Mouse (Mus musculus) gastrocnemius, postnatal 10 days (tissue): ENCODE results near the gene Lrrc56. TPM values are rescaled to one million over a fixed set of nuclear protein-coding genes. Genes with fewer than 3 reads are reported as not detected.
"Not testable (repeated sequence)": the region's sequence is repeated elsewhere in the genome, so short reads cannot be mapped to it uniquely, and the experiment has no call there.

Experiments used
- DNase-seq: peaks from one replicate; pipeline ENCODE4 v3.0.0; 2021; ENCODE audit warnings: mixed read lengths
- microRNA-seq, 2 experiments: library from miRNA; unstranded; fragments of <30 nt; microRNA quantifications; one replicate each; pipeline ENCODE4 v1.2.0; 2021
- total RNA-seq, 2 experiments: library from RNA; stranded (reverse); gene quantifications; 2 replicates each; pipeline ENCODE4 v1.2.3; 2021

Lrrc56 gene
- total RNA-seq, 2 experiments from 2014 or later = 2.7 to 3.2 TPM

DNA sequence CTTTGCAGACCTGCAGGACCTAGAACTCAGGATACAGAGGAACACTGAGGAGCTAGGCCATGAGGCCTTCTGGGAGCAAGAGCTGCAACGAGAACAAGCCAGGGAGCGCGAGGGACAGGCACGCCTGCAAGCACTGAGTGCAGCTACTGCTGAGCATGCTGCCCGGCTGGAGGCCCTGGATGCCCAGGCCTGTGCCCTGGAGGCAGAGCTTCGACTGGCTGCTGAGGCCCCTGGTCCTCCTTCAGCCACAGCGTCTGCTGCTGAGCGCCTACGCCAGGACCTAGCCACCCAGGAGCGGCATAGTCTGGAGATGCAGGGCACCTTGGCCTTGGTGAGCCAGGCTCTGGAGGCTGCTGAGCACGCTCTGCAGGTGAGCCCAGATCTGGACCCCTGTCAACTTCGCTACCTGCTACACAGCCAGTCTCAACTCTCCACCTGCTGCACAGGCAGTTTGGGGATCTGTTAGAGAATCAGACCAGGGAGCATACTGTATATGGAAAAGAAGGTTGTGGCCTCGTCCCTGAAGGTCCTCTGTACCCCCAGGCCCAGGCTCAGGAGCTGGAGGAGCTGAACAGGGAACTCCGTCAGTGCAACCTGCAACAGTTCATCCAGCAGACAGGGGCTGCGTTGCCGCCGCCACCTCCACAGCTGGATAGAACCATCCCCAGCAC, 23.5 kb downstream of the Lrrc56 start:
- no peak for DNase-seq

DNA sequence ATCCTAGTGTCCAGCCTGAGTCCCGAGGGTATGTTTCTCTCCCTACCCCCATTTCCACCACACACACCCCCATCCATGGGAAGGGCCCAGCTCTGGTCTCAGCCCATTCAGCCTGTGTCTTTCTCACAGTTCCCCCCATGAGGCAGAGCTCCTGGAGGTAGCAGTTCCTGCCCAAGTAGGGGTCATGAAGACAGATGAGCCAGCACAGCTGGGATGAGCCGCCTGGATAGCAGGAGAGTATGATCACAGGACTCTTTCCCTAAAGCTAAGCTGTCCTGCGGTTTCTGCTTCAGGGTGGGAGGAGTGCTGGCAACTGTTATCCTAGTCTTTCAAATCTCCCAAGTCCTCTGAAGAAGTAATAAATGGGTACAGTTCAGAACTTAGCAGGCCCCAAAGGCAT, 24.2 kb downstream of the Lrrc56 start:
- DNase-seq = no peak

DNA sequence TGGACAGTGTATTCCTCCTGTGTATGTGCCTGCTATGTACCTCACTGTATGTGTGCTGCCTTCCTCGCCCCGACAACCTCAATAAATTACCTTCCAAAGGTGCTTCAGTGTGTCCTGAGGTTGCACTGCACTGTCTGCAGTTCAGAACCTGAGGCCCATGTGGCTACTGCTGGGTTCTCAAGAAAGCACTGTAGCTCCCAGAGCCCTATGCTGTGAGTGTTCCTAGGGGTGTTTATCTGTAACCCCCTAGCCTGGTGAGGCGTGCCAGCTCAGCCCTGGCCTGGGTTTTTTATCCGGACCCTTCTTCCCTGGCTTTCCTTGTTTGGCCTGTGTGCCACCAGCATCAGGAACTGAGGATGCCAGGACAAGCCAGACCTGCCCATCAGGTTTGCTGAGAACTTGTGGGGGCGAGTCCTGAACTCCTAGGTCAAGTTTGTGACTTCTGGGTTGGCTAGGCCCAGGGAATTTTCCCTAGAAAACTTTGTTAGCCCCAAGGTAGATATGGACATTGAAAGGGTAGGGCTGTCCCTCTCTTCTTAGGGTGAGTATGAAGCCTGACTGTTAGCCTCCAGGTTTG, 24.7 kb downstream of the Lrrc56 start:
- DNase-seq = no peak

DNA sequence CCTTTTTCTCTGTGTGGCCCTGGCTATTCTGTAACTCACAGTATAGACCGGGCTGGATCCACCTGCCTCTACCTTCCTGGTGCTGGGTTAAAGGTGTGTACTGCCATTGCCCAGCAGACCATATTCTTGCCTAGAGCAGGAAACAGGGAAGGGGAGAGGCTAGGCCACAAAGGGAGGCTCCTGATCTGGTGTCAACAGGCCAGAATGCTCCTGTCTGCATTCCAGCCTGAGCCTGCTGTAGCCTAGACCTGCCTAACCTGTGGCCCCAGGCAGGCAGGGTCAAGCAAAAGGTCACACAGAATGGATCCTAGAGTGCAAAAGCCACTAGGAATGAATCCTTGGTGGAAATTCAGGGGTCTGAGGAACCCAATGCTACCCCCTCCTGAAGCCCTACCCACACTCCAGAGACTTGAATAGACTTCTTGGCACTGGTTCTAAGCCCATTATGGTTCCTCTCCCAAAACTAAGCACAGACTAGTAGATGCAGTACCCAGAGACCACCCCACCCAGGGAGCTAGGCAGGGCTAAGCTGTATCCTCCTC, 25.7 kb downstream of the Lrrc56 start:
- DNase-seq = no peak

DNA sequence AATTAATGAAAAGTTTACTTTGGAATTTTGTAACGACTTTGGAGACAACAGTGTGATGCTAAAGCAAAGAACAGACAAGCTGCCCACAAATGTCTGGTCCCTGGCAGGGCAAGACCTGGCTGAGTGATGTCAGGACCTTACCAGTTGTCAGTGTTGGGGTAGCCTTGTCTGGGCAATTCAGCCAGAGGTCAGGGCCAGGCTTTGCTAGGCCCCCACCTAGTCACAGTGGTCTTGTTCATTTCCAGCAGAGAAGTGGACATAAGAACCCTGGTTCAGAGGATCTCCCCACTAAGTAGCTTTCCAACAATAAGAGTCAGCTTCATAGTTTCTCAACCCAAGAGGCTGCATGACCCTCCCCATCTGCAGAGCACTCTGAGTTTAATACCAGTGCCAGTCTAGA, 26.4 kb downstream of the Lrrc56 start:
- DNase-seq = no peak

DNA sequence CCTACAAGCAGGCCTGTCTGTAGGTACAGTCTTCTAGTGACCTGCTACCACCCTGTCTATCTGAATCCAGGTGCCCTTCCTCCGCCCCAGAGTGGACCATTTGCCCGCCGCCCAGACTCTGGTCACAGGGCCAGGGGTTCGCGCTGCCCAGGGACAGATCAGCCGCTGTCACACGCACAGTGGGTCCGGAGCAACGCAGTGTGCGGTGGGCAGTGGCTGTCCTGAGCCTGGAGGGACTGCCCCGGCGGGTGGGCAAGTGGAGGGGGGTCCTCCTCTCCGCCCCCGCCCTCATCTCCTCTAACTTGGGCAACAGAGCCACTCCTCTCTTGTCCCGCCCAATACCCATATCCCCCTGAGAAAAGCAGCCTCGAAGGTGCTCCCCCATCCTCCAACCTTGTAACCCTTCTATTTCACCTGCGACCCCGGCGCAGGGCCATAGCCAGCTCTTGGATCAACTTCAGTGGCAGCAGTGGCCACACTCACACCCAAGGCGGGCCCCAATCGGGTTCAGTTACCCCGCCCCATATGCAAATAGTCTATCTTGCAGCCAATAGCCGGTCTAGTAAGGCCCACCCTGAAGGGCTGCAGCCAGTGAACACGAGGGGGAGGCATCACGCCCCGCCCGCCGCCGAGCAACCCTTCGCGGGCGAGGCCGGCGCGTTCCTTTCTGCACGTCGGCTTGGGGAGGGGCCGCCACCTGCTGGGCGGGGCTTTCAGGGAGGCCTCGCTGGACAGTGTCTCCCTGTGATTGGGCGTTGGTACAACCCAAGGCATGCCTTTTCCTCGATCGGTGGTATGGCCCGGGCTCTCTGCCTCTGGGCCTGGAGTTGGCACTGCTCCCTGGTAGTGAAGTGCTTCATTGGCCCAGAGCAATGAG, 27.5 kb downstream of the Lrrc56 start:
- peak; percentile 93 for DNase-seq

DNA sequence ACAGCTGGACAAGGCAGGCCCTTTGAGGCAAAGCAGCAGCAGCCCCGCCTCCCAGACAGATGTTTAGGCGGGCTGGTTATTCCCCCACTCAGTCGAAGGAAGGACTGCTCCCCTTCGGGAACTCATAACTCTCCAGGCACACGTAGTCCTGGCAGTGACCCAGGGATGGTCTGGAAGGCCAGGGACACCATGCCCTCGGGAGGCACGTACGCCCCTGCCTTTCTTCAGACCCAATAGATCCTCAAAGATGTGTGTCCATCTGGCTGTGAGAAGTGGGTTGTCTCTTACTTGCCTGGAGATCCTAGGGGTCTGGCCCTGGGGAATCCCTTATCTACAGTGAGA, 28.1 kb downstream of the Lrrc56 start:
- DNase-seq = no peak

DNA sequence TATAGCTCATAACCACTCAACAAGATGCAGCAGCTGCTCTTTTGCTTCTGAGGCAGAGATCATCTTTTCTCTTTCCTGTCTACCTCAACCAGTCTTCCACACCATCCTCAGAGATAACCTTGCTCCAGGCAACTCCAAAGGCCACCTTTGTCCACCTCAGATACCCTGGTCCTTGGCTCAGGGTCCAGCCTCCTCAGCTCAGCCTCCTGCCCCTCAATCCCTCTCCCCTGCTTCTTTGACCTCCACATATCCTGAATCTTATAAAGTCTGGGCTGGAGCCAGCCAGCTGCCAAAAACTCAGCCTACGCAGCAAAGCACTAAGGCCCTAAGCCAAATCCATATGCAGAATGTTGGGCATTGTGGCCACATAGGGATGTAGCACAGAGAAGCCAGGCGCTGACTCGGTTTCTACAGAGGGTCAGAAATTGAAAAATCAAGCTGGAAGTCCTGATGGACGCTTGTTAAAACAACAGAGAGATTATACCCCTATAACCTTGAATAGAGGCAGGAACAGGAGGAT, 28.8 kb downstream of the Lrrc56 start:
- DNase-seq = no peak

DNA sequence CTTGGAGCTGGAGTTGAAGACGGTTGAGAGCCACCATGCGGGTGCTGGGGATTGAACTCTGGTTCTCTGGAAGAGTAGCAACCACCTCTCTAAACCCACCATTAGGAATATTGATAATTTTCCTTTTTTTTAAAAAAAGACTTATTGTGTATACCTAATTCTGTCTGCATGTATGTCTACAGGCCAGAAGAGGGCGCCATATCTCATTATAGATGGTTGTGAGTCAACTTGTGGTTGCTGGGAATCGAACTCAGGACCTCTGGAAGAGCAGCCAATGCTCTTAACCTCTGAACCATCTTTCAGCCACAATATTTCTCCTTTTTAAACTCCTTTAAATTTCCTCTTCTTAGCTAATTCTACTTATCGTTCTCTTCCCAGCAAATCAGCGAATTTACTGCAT, 32.6 kb downstream of the Lrrc56 start:
- DNase-seq = no peak

DNA sequence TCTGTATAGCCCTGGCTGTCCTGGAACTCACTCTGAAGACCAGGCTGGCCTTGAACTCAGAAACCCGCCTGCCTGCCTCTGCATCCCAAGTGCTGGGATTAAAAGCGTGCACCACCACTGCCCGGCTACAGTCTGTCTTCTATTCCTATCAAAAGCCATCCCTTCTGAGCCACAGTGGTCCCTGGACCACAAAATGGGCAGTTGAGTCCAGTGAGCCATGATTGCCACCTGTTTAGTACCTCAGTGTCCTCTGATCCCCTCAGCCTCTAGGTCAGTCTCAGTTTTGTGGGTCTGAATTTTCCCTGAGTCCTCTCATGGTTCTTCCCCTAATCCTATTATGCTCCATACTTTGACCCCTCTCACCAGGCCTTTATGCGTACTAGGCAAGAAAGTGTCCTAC, 33.8 kb downstream of the Lrrc56 start:
- DNase-seq = no peak

DNA sequence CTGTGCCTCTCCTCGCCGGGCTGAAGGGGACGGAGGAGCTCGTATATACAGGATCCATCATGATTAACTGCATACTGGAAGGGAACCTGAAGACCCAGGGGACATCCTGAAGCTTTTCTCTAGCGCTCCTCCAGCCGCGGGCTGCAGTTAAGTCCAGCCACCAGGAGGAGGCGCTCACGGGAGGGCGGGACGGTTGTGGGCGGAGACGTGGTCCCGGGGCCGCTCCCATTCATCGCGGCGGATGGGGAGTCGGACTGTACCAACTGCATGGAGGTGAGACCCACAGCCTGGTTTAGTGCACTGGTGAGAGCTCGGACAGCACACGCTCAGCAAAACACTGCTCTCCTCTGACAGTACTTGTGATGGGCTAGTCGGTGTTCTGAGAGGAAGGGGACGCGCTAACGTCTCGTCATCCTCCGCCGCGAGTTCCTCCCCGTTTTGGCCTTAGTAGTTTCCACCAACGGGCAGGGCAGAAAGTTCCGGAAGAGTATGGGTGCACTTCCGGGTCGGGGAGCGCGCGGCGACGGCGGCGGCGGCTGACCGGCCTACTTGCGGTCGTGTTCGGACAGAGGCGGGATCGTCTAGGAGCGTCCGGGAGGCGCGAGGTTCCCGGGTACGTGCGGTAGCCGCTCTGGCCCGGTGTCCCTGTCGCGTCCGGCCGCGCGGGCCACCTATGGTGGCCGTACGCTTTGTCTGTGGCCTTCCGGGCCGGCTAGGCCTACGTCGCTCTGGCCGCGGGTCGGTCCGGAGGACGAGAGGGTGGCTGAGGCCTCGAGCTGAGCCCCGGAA, 34.5 kb downstream of the Lrrc56 start, which contains the start of gene Phrf1:
TSS of gene Phrf1 (plus strand) at position 506 of the 789 bp plus-strand sequence.
- peak; percentile 96 for DNase-seq

DNA sequence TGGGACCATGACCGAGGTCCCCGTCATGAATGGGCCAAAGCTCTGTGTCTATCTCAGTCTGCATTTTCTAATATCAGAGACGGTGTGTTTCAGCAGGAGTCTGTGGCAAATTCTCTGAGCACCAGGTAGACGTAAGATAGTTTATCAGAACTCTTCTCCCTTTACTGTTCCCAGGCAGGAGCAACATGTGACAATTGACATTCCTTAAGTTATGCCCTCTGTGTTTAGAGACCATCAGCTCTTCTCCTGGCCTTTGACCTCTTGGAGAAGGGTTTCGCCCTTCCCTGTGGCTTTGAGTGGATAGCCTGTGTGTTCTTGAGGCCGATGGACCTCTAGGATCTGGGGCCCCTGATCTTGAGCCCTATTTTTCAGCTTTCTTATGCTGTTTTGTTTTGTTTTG, 35.7 kb downstream of the Lrrc56 start:
- no peak for DNase-seq

DNA sequence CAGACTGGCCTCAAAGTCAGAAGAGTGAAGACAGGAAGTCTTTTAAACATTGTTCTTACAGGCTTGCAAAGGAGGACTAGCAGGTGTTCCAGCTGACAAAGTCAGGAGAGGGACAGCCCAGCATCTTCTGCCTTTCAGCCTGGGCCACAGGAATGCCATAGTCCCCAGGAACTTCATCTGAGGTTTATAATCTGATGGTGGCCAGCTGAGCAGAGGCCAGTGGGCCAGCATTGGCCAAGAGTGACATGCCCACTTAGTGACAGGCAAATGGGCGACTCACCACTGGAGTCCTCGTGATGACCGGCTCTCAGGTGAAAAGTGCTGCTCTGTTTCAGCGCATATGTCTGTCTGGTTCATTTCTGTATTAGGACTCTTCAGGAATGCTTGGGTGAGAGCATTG, 36.6 kb downstream of the Lrrc56 start:
- DNase-seq = no peak

DNA sequence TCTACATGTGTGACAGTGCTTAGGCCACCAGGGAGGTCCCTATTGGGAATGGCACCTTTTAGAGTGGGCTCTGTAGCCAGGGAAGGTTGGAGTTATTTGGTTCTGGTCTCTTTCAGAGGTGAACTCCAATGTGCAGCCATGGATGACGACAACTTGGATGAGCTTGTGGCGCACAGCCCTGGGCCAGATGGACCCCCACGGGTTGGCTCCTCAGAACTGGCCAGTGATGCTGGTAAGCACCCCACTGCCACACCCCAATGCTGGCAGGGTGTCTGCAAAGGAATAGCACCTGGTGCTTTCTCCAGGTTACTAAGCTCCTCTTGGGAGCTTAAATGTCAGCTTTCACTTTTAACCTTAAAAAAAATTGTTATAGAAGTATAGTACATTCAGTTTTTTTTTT, 37.2 kb downstream of the Lrrc56 start:
- DNase-seq = no peak

DNA sequence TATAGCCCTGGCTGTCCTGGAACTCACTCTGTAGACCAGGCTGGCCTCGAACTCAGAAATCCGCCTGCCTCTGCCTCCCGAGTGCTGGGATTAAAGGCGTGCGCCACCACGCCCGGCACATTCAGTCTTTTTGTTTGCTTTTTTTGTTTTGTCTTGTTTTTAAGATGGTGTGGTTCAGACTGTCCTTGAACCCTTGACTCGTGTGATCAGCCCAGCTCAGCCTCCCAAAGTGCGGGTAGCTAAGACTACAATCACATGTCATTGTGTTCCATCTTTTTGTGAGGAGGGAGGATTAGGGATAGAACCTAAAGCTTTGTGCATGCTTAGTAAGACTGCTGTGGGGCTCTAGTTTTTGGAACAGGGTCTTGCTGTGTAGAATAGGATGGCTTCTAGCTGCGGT, 37.6 kb downstream of the Lrrc56 start:
- no peak for DNase-seq

DNA sequence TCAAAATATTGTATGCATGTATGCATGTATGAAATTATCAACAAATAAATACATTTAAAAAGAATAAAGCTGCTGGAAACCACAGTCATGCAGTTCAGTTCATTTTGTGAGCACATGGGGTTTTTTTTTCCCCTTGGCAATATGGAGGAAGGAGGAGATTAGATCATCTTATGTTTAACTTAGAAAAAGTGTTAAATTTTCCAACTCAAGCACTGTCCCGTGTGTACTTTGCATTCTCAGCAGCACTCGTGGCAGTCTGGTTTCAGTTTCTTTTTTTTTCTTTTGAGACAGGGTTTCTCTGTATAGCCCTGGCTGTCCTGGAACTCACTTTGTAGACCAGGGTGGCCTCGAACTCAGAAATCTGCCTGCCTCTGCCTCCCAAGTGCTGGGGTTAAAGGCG, 56.5 kb downstream of the Lrrc56 start:
- DNase-seq = not testable (repeated sequence)

DNA sequence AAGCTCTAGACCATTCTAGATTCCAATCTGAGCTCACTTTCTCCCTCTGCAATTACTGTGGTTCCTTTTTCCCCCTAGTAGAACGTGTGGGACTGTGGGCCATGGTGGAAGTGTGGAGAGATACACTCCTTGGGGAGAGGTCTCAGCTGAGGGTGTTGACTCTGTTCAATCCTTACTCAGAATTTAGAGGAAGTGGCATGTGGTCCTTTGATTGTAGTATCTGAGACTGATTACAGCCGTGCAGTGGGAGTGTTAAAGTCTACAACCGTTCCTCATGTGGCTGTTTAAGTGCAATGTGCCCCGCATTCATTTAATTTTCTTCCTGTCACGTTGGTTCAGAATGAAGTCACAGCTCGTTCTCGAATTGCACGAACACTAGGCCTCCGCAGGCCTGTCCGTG, 62.2 kb downstream of the Lrrc56 start:
- DNase-seq = no peak

Small RNAs within 50 kb of the gene (microRNA-seq; reads per million reads assigned to microRNA genes)
- gene Mir210 = 102 to 124 reads per million in 2 experiments

Other genes with a start within 250 kb of the Lrrc56 start
- gene Ifitm5, start 243.9 kb upstream of the Lrrc56 start, total RNA-seq = 1 to 10 TPM in 1 of 2 experiments, under 1 TPM in 1; 0.54 to 6.9 TPM
- gene Gm45717, start 238.2 kb upstream of the Lrrc56 start, total RNA-seq = not detected
- 100 to 1,000 TPM; 142 to 180 TPM for gene Ifitm2, start 238.2 kb upstream of the Lrrc56 start, total RNA-seq
- gene Ifitm1, start 226.9 kb upstream of the Lrrc56 start, total RNA-seq = 1 to 10 TPM; 2.1 to 3.7 TPM
- gene Ifitm3, start 183.4 kb upstream of the Lrrc56 start, total RNA-seq = 10 to 100 TPM; 54.7 to 70.0 TPM
- under 1 TPM; 0.49 to 0.84 TPM for gene Ifitm6, start 176.2 kb upstream of the Lrrc56 start, total RNA-seq
- gene Gm17387, start 165.0 kb upstream of the Lrrc56 start, total RNA-seq = not detected
- gene B4galnt4, start 133.1 kb upstream of the Lrrc56 start, total RNA-seq = under 1 TPM; 0.11 to 0.38 TPM
- not detected for gene Pkp3, start 115.9 kb upstream of the Lrrc56 start, total RNA-seq
- gene Sigirr, start 93.6 kb upstream of the Lrrc56 start, total RNA-seq = 1 to 10 TPM; 2.4 to 2.6 TPM
- not detected for gene Ano9, start 76.4 kb upstream of the Lrrc56 start, total RNA-seq
- gene Ptdss2, start 71.8 kb upstream of the Lrrc56 start, total RNA-seq = 10 to 100 TPM; 16.8 to 18.0 TPM
- 10 to 100 TPM; 52.9 to 56.0 TPM for gene Rnh1, start 21.3 kb upstream of the Lrrc56 start, total RNA-seq
- gene Hras, start 152 bp upstream of the Lrrc56 start, total RNA-seq = 100 to 1,000 TPM; 205 to 240 TPM
- not detected for gene Lmntd2, start 19.9 kb downstream of the Lrrc56 start, total RNA-seq
- gene Rassf7, start 21.7 kb downstream of the Lrrc56 start, total RNA-seq = 1 to 10 TPM; 2.1 to 2.8 TPM
- 10 to 100 TPM; 29.8 to 37.0 TPM for gene Phrf1, start 34.6 kb downstream of the Lrrc56 start, total RNA-seq
- 1 to 10 TPM in 1 of 2 experiments, under 1 TPM in 1; 0.59 to 1.2 TPM for gene Irf7, start 72.3 kb downstream of the Lrrc56 start, total RNA-seq
- 1 to 10 TPM; 1.0 to 1.1 TPM for gene Cdhr5, start 82.6 kb downstream of the Lrrc56 start, total RNA-seq
- 1 to 10 TPM in 1 of 2 experiments, under 1 TPM in 1; 0.99 to 2.5 TPM for gene Sct, start 85.0 kb downstream of the Lrrc56 start, total RNA-seq
- gene Drd4, start 97.8 kb downstream of the Lrrc56 start, total RNA-seq = under 1 TPM; 0.70 to 0.99 TPM
- 10 to 100 TPM; 24.6 to 28.7 TPM for gene Deaf1, start 133.5 kb downstream of the Lrrc56 start, total RNA-seq
- 10 to 100 TPM; 12.1 to 12.8 TPM for gene Tmem80, start 133.6 kb downstream of the Lrrc56 start, total RNA-seq
- 1 to 10 TPM; 1.5 to 2.3 TPM for gene Eps8l2, start 144.7 kb downstream of the Lrrc56 start, total RNA-seq
- 100 to 1,000 TPM; 110 to 111 TPM for gene Taldo1, start 198.0 kb downstream of the Lrrc56 start, total RNA-seq
- gene Gatd1, start 220.0 kb downstream of the Lrrc56 start, total RNA-seq = 10 to 100 TPM; 12.1 to 13.5 TPM
- 1 to 10 TPM in 1 of 2 experiments, under 1 TPM in 1; 0.66 to 1.4 TPM for gene Cend1, start 235.3 kb downstream of the Lrrc56 start, total RNA-seq
- 10 to 100 TPM; 14.5 to 25.7 TPM for gene Slc25a22, start 243.7 kb downstream of the Lrrc56 start, total RNA-seq
- 1 to 10 TPM; 2.4 to 3.2 TPM for gene Pidd1, start 249.9 kb downstream of the Lrrc56 start, total RNA-seq